Mouse (Mus musculus) regulatory T cell (primary cell): Measurements from ENCODE around the gene H2-DMb1.

Experiments
- in situ Hi-C: fragments of 300-600 bp; cut with MboI, MseI; formaldehyde crosslinking; loops from one replicate; pipeline ENCODE4 v1.15.1; 2025; ENCODE audit warnings: high pct_unique_total_duplicates

The H2-DMb1 gene

GRCm38 (mm10) chr17:34207456-34207855 is 54.6 kb downstream of the H2-DMb1 start:
- in situ Hi-C loops, result no loop called here

GRCm38 (mm10) chr17:34207866-34208265 is 55.0 kb downstream of the H2-DMb1 start:
- in situ Hi-C loops, result no loop called here

- in situ Hi-C loops, result no loop called here
Observed at GRCm38 (mm10) chr17:34208421-34208820, 55.5 kb downstream of the H2-DMb1 start.

- in situ Hi-C loops, result loop anchor here (5.0 kb wide), 2 partner anchors 37 to 38 kb away; no protein-coding TSS in a partner anchor
Observed at GRCm38 (mm10) chr17:34209680-34210079, 56.8 kb downstream of the H2-DMb1 start.
